8 mouse cellular contexts compared by ENCODE assay signal in the genomic region with DNA sequence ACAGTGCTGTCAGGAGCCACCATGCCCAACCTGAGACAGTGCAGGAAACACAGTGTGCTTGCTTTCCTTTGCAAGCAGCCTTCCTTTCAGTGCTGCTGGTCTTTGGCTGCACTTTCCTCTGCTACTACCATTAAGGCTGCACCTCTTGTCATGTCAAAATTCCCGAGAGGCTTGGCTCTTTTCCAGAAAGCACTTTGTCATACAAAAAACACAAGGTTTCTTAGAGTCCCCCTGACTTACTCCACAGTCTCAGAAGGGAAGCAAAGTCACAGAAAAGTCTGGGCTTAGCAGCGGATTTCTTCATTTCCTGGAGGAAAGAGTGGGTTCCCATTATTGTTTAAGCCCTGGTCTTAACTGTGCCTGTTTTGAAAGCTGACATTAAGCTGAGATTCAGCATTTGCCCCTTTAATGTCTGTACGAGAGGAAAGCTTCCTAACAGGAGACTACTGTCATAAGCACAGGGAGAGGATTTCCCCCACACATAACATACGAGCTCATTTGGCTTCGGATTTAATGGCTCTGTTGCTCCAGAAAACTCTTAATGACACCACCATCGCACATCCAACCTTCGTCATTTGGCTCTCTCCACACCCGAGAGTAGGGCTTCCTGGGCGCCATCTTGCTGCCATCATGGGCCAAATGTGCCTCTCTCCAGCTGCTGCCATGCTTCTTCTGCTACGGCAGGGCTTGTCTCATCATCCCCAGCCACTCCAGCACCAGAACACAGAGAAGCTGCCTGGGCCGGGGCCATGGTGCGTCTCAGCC.
A peak's percentile ranks its signal among the peaks of the same experiment; 100 is the strongest.
DNase-seq lines count a peak whose midpoint lies in the region; ATAC-seq lines count a peak whose summit lies in the region.
"Had no signal": no experiment of that assay in that cellular context is flagged by ENCODE, and none has a peak within 500 bp of the region (broad histone marks: within the 10 kb centered on the region; RNA-seq: fewer than 3 reads in every experiment).

No protein-coding gene starts in this region.

- H3K4me2 ChIP-seq in heart, embryonic 13.5 days, result no peak overlapping the region
- H3K4me2 ChIP-seq in lung, embryonic 15.5 days, result no peak overlapping the region
- H3K4me2 ChIP-seq in forebrain, embryonic 16.5 days (ENCODE audit: low read length), result no peak overlapping the region
- H3K4me2 ChIP-seq in stomach, embryonic 14.5 days (replicated peaks; ENCODE audit: low read depth, low read length), result no peak overlapping the region
- H3K4me2 ChIP-seq: hindbrain, embryonic 12.5 days had no signal

- H3K27ac ChIP-seq in heart, embryonic 13.5 days (replicated peaks), result peak overlapping the region; percentile 58
- peak overlapping the region; percentile 3; the same call in 1 of the 2 replicates for H3K27ac ChIP-seq in lung, embryonic 15.5 days
- peak overlapping the region; percentile 23; the same call in 1 of the 2 replicates for H3K27ac ChIP-seq in forebrain, embryonic 16.5 days (ENCODE audit: low read length)
- H3K27ac ChIP-seq in stomach, embryonic 14.5 days (ENCODE audit: low read length), result peak overlapping the region; percentile 52; the same call in 1 of the 2 replicates
- H3K27ac ChIP-seq: hindbrain, embryonic 12.5 days had no signal

- WGBS in heart, embryonic 13.5 days, result 70% methylated on average over 12 of the region's 12 CpGs
- 62% methylated on average over 12 of the region's 12 CpGs for WGBS in lung, embryonic 15.5 days
- 66% methylated on average over 12 of the region's 12 CpGs for WGBS in forebrain, embryonic 16.5 days
- WGBS in stomach, embryonic 14.5 days, result 54% methylated on average over 12 of the region's 12 CpGs

- no peak overlapping the region for H3K4me3 ChIP-seq in heart, embryonic 13.5 days
- H3K4me3 ChIP-seq in lung, embryonic 15.5 days, result no peak overlapping the region
- no peak overlapping the region for H3K4me3 ChIP-seq in forebrain, embryonic 16.5 days (replicated peaks; ENCODE audit: low read length)
- no peak overlapping the region for H3K4me3 ChIP-seq in stomach, embryonic 14.5 days (ENCODE audit: low read depth, low read length)
- H3K4me3 ChIP-seq: hindbrain, embryonic 12.5 days had no signal

- H3K9ac ChIP-seq in heart, embryonic 13.5 days, result peak overlapping the region; percentile 21; the same call in 1 of the 2 replicates
- H3K9ac ChIP-seq in lung, embryonic 15.5 days, result no peak overlapping the region
- H3K9ac ChIP-seq in forebrain, embryonic 16.5 days (replicated peaks; ENCODE audit: low read depth, low read length), result no peak overlapping the region
- H3K9ac ChIP-seq in stomach, embryonic 14.5 days (replicated peaks; ENCODE audit: low read depth, low read length), result no peak overlapping the region
- H3K9ac ChIP-seq: hindbrain, embryonic 12.5 days had no signal

- no peaks in the 10 kb centered on the region for H3K9me3 ChIP-seq in heart, embryonic 13.5 days
- H3K9me3 ChIP-seq in lung, embryonic 15.5 days, result no peaks in the 10 kb centered on the region
- no peaks in the 10 kb centered on the region for H3K9me3 ChIP-seq in forebrain, embryonic 16.5 days (ENCODE audit: control insufficient read depth, low read length)
- H3K9me3 ChIP-seq in stomach, embryonic 14.5 days (ENCODE audit: control insufficient read depth, low read depth, low read length), result no peaks in the 10 kb centered on the region
- H3K9me3 ChIP-seq: hindbrain, embryonic 12.5 days had no signal

- peaks cover 8% of the 10 kb centered on the region; the same call in 1 of the 2 replicates for H3K36me3 ChIP-seq in heart, embryonic 13.5 days
- no peaks in the 10 kb centered on the region for H3K36me3 ChIP-seq in lung, embryonic 15.5 days
- H3K36me3 ChIP-seq in forebrain, embryonic 16.5 days (ENCODE audit: control insufficient read depth, insufficient read depth), result no peaks in the 10 kb centered on the region
- H3K36me3 ChIP-seq in stomach, embryonic 14.5 days (ENCODE audit: control insufficient read depth, insufficient read depth, low read length), result no peaks in the 10 kb centered on the region
- H3K36me3 ChIP-seq: hindbrain, embryonic 12.5 days had no signal

- no peak for ATAC-seq in heart, embryonic 13.5 days (ENCODE audit: extremely low read depth, insufficient number of reproducible peaks, low FRiP score, low TSS enrichment)
- no peak for ATAC-seq in lung, embryonic 15.5 days (ENCODE audit: borderline replicate concordance, extremely low read depth, low FRiP score, low TSS enrichment)
- ATAC-seq in forebrain, embryonic 16.5 days, result 0 out of 2 replicates have a peak, but pooled peaks have one; percentile 23
- ATAC-seq in stomach, embryonic 14.5 days (ENCODE audit: insufficient number of reproducible peaks, insufficient read depth, low FRiP score, low read depth), result no peak

- H3K4me1 ChIP-seq in heart, embryonic 13.5 days, result peaks cover 18% of the 10 kb centered on the region
- peaks cover 14% of the 10 kb centered on the region; the same call in 1 of the 2 replicates for H3K4me1 ChIP-seq in lung, embryonic 15.5 days
- peaks cover 8% of the 10 kb centered on the region for H3K4me1 ChIP-seq in forebrain, embryonic 16.5 days (replicated peaks; ENCODE audit: control insufficient read depth, insufficient read depth, low read length)
- H3K4me1 ChIP-seq in stomach, embryonic 14.5 days (ENCODE audit: control insufficient read depth, insufficient read depth, low read length), result no peaks in the 10 kb centered on the region; the same call in 1 of the 2 replicates

- DNase-seq in heart, adult 9 months (ENCODE audit: low spot score in 2 of 2), result no peak
- no peak for DNase-seq in lung, postnatal 25 days (ENCODE audit: low spot score)
- DNase-seq in urinary bladder, postnatal 4 days (ENCODE audit: low spot score in 2 of 2), result no peak

- no peaks in the 10 kb centered on the region for H3K27me3 ChIP-seq in heart, embryonic 13.5 days (replicated peaks)
- no peaks in the 10 kb centered on the region for H3K27me3 ChIP-seq in lung, embryonic 15.5 days
- H3K27me3 ChIP-seq in forebrain, embryonic 16.5 days (replicated peaks; ENCODE audit: control insufficient read depth, insufficient read depth, low read length), result no peaks in the 10 kb centered on the region
- H3K27me3 ChIP-seq in stomach, embryonic 14.5 days (ENCODE audit: control insufficient read depth, insufficient read depth, low read length), result no peaks in the 10 kb centered on the region
- H3K27me3 ChIP-seq: hindbrain, embryonic 12.5 days had no signal

Comparison
In these comparisons a context has a peak if more than half of its experiments do, and no peak if none do; other contexts are left out.
1. H3K27ac ChIP-seq: peak in every context shown above with its lines; median percentile 58 in heart, embryonic 13.5 days; 52 in stomach, embryonic 14.5 days; 23 in forebrain, embryonic 16.5 days; 3 in lung, embryonic 15.5 days.